Mouse (Mus musculus): ENCODE data around the gene Itgae. TPM values are rescaled to one million over a fixed set of nuclear protein-coding genes. Genes with fewer than 3 reads are reported as not detected.

The Itgae gene
- polyA plus RNA-seq (2012; fragmentation: generic; extraction: Trizol) = under 1 TPM; 0.04 to 0.07 TPM

GRCm38 (mm10) chr11:73090283-73090682 lies at the start of gene Itgae:
TSS of gene Itgae (plus strand) at chr11:73090583.

GRCm38 (mm10) chr11:73047542-73047996 lies 42.8 kb upstream of the Itgae start, which contains the start of gene Ncbp3:
TSS of gene Ncbp3 (plus strand) at chr11:73047783.

GRCm38 (mm10) chr11:73137591-73138501 lies 47.5 kb downstream of the Itgae start, which contains the start of gene Haspin:
TSS of gene Haspin (minus strand) at chr11:73138294.

GRCm38 (mm10) chr11:73159957-73160810 lies 69.8 kb downstream of the Itgae start, which contains the start of gene P2rx5:
TSS of gene P2rx5 (plus strand) at chr11:73160421.

GRCm38 (mm10) chr11:73176608-73177508 lies 86.5 kb downstream of the Itgae start, which contains the start of the genes Emc6 and Tax1bp3:
TSS of gene Emc6 (minus strand) at chr11:73177037.
TSS of gene Tax1bp3 (plus strand) at chr11:73177083.

Other genes starting within 250 kb of the Itgae start
- gene Atp2a3, start 129.4 kb upstream of the Itgae start, polyA plus RNA-seq (2012; fragmentation: generic; extraction: Trizol) = under 1 TPM; 0.01 to 0.17 TPM
- gene P2rx1, start 91.5 kb upstream of the Itgae start, polyA plus RNA-seq (2012; fragmentation: generic; extraction: Trizol) = under 1 TPM; 0.01 to 0.59 TPM
- gene Camkk1, start 71.6 kb upstream of the Itgae start, polyA plus RNA-seq (2012; fragmentation: generic; extraction: Trizol) = 1 to 10 TPM; 2.9 to 8.3 TPM
- gene Ncbp3, start 42.8 kb upstream of the Itgae start, polyA plus RNA-seq (2012; fragmentation: generic; extraction: Trizol) = 1 to 10 TPM in 1 of 2 experiments, under 1 TPM in 1; 0.56 to 3.9 TPM
- 1 to 10 TPM; 4.8 to 5.8 TPM for gene Haspin, start 47.7 kb downstream of the Itgae start, polyA plus RNA-seq (2012; fragmentation: generic; extraction: Trizol)
- 1 to 10 TPM in 1 of 2 experiments, under 1 TPM in 1; 0.01 to 1.1 TPM for gene P2rx5, start 69.8 kb downstream of the Itgae start, polyA plus RNA-seq (2012; fragmentation: generic; extraction: Trizol)
- 10 to 100 TPM; 41.6 to 71.5 TPM for gene Emc6, start 86.5 kb downstream of the Itgae start, polyA plus RNA-seq (2012; fragmentation: generic; extraction: Trizol)
- 100 to 1,000 TPM; 122 to 202 TPM for gene Tax1bp3, start 86.5 kb downstream of the Itgae start, polyA plus RNA-seq (2012; fragmentation: generic; extraction: Trizol)
- 10 to 100 TPM in 1 of 2 experiments, 1 to 10 TPM in 1; 2.2 to 17.8 TPM for gene Ctns, start 108.5 kb downstream of the Itgae start, polyA plus RNA-seq (2012; fragmentation: generic; extraction: Trizol)
- 1 to 10 TPM in 1 of 2 experiments, under 1 TPM in 1; 0.42 to 4.1 TPM for gene Shpk, start 108.9 kb downstream of the Itgae start, polyA plus RNA-seq (2012; fragmentation: generic; extraction: Trizol)
- under 1 TPM in 1 of 2 experiments, not detected in 1; 0.11 TPM for gene Trpv1, start 143.7 kb downstream of the Itgae start, polyA plus RNA-seq (2012; fragmentation: generic; extraction: Trizol)
- gene Trpv3, start 176.8 kb downstream of the Itgae start, polyA plus RNA-seq (2012; fragmentation: generic; extraction: Trizol) = under 1 TPM; under 0.01 to 0.02 TPM
- gene Aspa, start 239.0 kb downstream of the Itgae start, polyA plus RNA-seq (2012; fragmentation: generic; extraction: Trizol) = 1 to 10 TPM in 1 of 2 experiments, under 1 TPM in 1; 0.75 to 3.2 TPM
- not detected for gene Gm49340, start 239.2 kb downstream of the Itgae start, polyA plus RNA-seq (2012; fragmentation: generic; extraction: Trizol)
- under 1 TPM in 1 of 2 experiments, not detected in 1; 0.06 TPM for gene Spata22, start 239.2 kb downstream of the Itgae start, polyA plus RNA-seq (2012; fragmentation: generic; extraction: Trizol)